Mouse (Mus musculus): ENCODE data around the gene Diras1. TPM values are rescaled to one million over a fixed set of nuclear protein-coding genes. Genes with fewer than 3 reads are reported as not detected.

The Diras1 gene
- polyA plus RNA-seq, 1 experiment from 2014 or later = 29.7 TPM

DNA sequence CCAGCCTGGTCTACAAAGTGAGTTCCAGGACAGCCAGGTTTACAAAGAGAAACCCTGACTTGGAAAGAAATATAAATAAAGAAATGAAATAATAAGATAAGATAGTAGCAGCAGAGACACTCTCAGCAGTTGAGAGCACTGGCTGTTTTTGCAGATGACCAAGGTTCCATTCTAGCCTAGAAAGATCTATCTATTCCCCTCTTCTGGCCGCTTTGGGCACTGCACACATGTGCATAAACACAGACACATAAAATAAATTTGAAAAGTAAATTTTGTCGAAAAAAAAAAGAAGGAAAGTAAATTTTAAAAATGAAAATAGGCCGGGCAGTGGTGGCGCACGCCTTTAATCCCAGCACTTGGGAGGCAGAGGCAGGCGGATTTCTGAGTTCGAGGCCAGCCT lies 10.8 kb upstream of the Diras1 start:
- ATAC-seq (ENCODE audit: low FRiP score) = no peak
- H3K9me3 ChIP-seq (ENCODE audit: control insufficient read depth, low read length) = no peaks in the 10 kb centered on the region
- no peak overlapping the region; the same call in 1 of the 2 replicates for H3K4me3 ChIP-seq (replicated peaks; ENCODE audit: low read length)
- peaks cover 29% of the 10 kb centered on the region for H3K36me3 ChIP-seq (replicated peaks; ENCODE audit: control insufficient read depth, insufficient read depth)
- peak overlapping the region; percentile 72 for H3K4me2 ChIP-seq (replicated peaks)
- H3K4me1 ChIP-seq (replicated peaks; ENCODE audit: control insufficient read depth, insufficient read depth, low read length) = peaks cover 12% of the 10 kb centered on the region; the same call in 1 of the 2 replicates
- no peak for DNase-seq (ENCODE audit: low spot score)
- WGBS = 76% methylated on average over 7 of the region's 7 CpGs
- no peak overlapping the region for H3K9ac ChIP-seq
- no peak overlapping the region for H3K27ac ChIP-seq
- no peaks in the 10 kb centered on the region for H3K27me3 ChIP-seq (ENCODE audit: control insufficient read depth, insufficient read depth, low read length)

GRCm38 (mm10) chr10:81033586-81033985 lies 8.1 kb upstream of the Diras1 start:
- no peak overlapping the region for H3K4me2 ChIP-seq (replicated peaks)
- H3K27ac ChIP-seq = no peak overlapping the region
- H3K36me3 ChIP-seq (replicated peaks; ENCODE audit: control insufficient read depth, insufficient read depth) = peaks cover 45% of the 10 kb centered on the region
- H3K4me1 ChIP-seq (replicated peaks; ENCODE audit: control insufficient read depth, insufficient read depth, low read length) = peaks cover 15% of the 10 kb centered on the region; the same call in 1 of the 2 replicates
- H3K9ac ChIP-seq = no peak overlapping the region
- ATAC-seq (ENCODE audit: low FRiP score) (no peak), DNase-seq (ENCODE audit: low spot score) (no peak)
- H3K9me3 ChIP-seq (ENCODE audit: control insufficient read depth, low read length) = no peaks in the 10 kb centered on the region
- H3K4me3 ChIP-seq (replicated peaks; ENCODE audit: low read length) = no peak overlapping the region
- no peaks in the 10 kb centered on the region for H3K27me3 ChIP-seq (ENCODE audit: control insufficient read depth, insufficient read depth, low read length)
- WGBS = 84% methylated on average over 10 of the region's 10 CpGs

- Histone ChIP-seq H3K27me3 (ENCODE audit: control insufficient read depth, insufficient read depth, low read length) (peaks cover 6% of the 10 kb centered on the region; the same call in 1 of the 2 replicates), H3K9ac (no peak overlapping the region), H3K27ac (no peak overlapping the region), H3K4me2 (replicated peaks) (no peak overlapping the region), H3K4me3 (replicated peaks; ENCODE audit: low read length) (no peak overlapping the region), H3K4me1 (replicated peaks; ENCODE audit: control insufficient read depth, insufficient read depth, low read length) (peaks cover 13% of the 10 kb centered on the region), H3K9me3 (ENCODE audit: control insufficient read depth, low read length) (no peaks in the 10 kb centered on the region), H3K36me3 (replicated peaks; ENCODE audit: control insufficient read depth, insufficient read depth) (peaks cover 41% of the 10 kb centered on the region)
- DNase-seq (ENCODE audit: low spot score) (no peak), ATAC-seq (ENCODE audit: low FRiP score) (no peak)
- WGBS = 67% methylated on average over 10 of the region's 10 CpGs
Measured at GRCm38 (mm10) chr10:81029031-81029430, 3.6 kb upstream of the Diras1 start.

DNA sequence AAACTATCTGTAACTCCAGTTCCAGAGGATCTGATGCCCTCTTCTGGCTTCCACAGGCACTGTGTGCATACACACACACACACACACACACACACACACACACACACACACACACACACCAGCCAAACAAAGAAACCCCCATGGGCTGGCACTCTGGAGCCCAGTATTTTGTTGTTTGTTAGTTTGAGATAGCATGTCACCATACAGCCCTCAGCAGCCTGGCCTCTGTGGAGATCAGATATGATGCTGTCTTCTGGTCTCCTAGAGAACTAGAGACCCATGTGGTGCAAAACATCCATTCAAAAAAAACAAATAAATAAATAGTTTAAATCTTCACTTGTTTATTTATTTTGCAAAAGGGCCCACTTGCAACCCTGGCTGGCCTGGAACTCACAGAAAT lies 2.8 kb upstream of the Diras1 start:
- peaks cover 13% of the 10 kb centered on the region for H3K27me3 ChIP-seq (ENCODE audit: control insufficient read depth, insufficient read depth, low read length)
- no peak overlapping the region for H3K4me2 ChIP-seq (replicated peaks)
- no peak overlapping the region for H3K9ac ChIP-seq
- no peaks in the 10 kb centered on the region for H3K9me3 ChIP-seq (ENCODE audit: control insufficient read depth, low read length)
- H3K4me3 ChIP-seq (replicated peaks; ENCODE audit: low read length) = no peak overlapping the region
- no peak for ATAC-seq (ENCODE audit: low FRiP score)
- no peak overlapping the region for H3K27ac ChIP-seq
- H3K36me3 ChIP-seq (replicated peaks; ENCODE audit: control insufficient read depth, insufficient read depth) = peaks cover 36% of the 10 kb centered on the region
- no peak for DNase-seq (ENCODE audit: low spot score)
- peaks cover 13% of the 10 kb centered on the region for H3K4me1 ChIP-seq (replicated peaks; ENCODE audit: control insufficient read depth, insufficient read depth, low read length)

- Histone ChIP-seq H3K4me2 (replicated peaks) (no peak overlapping the region), H3K4me3 (replicated peaks; ENCODE audit: low read length) (no peak overlapping the region), H3K9me3 (ENCODE audit: control insufficient read depth, low read length) (no peaks in the 10 kb centered on the region), H3K4me1 (replicated peaks; ENCODE audit: control insufficient read depth, insufficient read depth, low read length) (peaks cover 13% of the 10 kb centered on the region), H3K36me3 (replicated peaks; ENCODE audit: control insufficient read depth, insufficient read depth) (peaks cover 27% of the 10 kb centered on the region), H3K27me3 (ENCODE audit: control insufficient read depth, insufficient read depth, low read length) (peaks cover 19% of the 10 kb centered on the region), H3K27ac (no peak overlapping the region), H3K9ac (no peak overlapping the region)
- 71% methylated on average over 4 of the region's 4 CpGs for WGBS
- DNase-seq (ENCODE audit: low spot score) (no peak), ATAC-seq (ENCODE audit: low FRiP score) (no peak)
Measured at GRCm38 (mm10) chr10:81027331-81027730, 1.9 kb upstream of the Diras1 start.

DNA sequence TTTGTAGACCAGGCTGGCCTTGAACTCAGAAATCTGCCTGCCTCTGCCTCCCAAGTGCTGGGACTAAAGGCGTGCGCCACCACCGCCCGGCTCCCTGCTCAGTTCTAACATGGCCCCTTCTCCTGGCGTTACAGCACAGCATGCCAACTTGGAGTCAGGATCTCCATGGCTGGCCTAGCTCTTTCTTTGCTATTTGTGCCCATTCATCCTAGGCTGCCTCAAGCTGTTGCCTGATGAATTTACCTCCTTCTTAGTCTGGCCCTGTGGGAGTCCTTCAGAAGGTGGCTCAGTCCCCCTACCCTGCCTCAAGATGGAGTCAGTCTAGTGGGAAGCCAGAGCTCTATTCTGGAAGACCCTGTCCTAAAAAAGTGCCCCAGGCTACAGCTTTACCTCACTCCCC lies 1.4 kb upstream of the Diras1 start:
- Histone ChIP-seq H3K36me3 (replicated peaks; ENCODE audit: control insufficient read depth, insufficient read depth) (peaks cover 22% of the 10 kb centered on the region), H3K4me1 (replicated peaks; ENCODE audit: control insufficient read depth, insufficient read depth, low read length) (peaks cover 16% of the 10 kb centered on the region), H3K9me3 (ENCODE audit: control insufficient read depth, low read length) (no peaks in the 10 kb centered on the region), H3K9ac (no peak overlapping the region), H3K27me3 (ENCODE audit: control insufficient read depth, insufficient read depth, low read length) (peaks cover 19% of the 10 kb centered on the region), H3K4me3 (replicated peaks; ENCODE audit: low read length) (no peak overlapping the region), H3K27ac (no peak overlapping the region), H3K4me2 (replicated peaks) (no peak overlapping the region)
- no peak for DNase-seq (ENCODE audit: low spot score)
- ATAC-seq (ENCODE audit: low FRiP score) = no peak
- WGBS = 92% methylated on average over 5 of the region's 5 CpGs

GRCm38 (mm10) chr10:81025047-81025621 lies 328 bp downstream of the Diras1 start:
- peak; percentile 50 for DNase-seq (ENCODE audit: low spot score)
- Histone ChIP-seq H3K4me2 (replicated peaks) (peak overlapping the region; percentile 92), H3K4me1 (replicated peaks; ENCODE audit: control insufficient read depth, insufficient read depth, low read length) (peaks cover 17% of the 10 kb centered on the region), H3K27ac (peak overlapping the region; percentile 9; the same call in 1 of the 2 replicates), H3K9ac (peak overlapping the region; percentile 88), H3K36me3 (replicated peaks; ENCODE audit: control insufficient read depth, insufficient read depth) (peaks cover 16% of the 10 kb centered on the region), H3K9me3 (ENCODE audit: control insufficient read depth, low read length) (no peaks in the 10 kb centered on the region), H3K27me3 (ENCODE audit: control insufficient read depth, insufficient read depth, low read length) (peaks cover 19% of the 10 kb centered on the region), H3K4me3 (replicated peaks; ENCODE audit: low read length) (peak overlapping the region; percentile 67)
- ATAC-seq (ENCODE audit: low FRiP score) = peak; percentile 36
- WGBS = 2% methylated on average over 34 of the region's 43 CpGs

- peaks cover 19% of the 10 kb centered on the region for H3K27me3 ChIP-seq (ENCODE audit: control insufficient read depth, insufficient read depth, low read length)
- H3K9me3 ChIP-seq (ENCODE audit: control insufficient read depth, low read length) = no peaks in the 10 kb centered on the region
- peaks cover 10% of the 10 kb centered on the region for H3K36me3 ChIP-seq (replicated peaks; ENCODE audit: control insufficient read depth, insufficient read depth)
- peak overlapping the region; percentile 92 for H3K4me2 ChIP-seq (replicated peaks)
- no peak for DNase-seq (ENCODE audit: low spot score)
- 74% methylated on average over 5 of the region's 5 CpGs for WGBS
- peaks cover 15% of the 10 kb centered on the region for H3K4me1 ChIP-seq (replicated peaks; ENCODE audit: control insufficient read depth, insufficient read depth, low read length)
- peak overlapping the region; percentile 67 for H3K4me3 ChIP-seq (replicated peaks; ENCODE audit: low read length)
- peak overlapping the region; percentile 88 for H3K9ac ChIP-seq
- ATAC-seq (ENCODE audit: low FRiP score) = peak; percentile 9; the same call in 1 of the 2 replicates
- H3K27ac ChIP-seq = no peak overlapping the region
Measured at GRCm38 (mm10) chr10:81024346-81024937, 1.0 kb downstream of the Diras1 start.

- Histone ChIP-seq H3K36me3 (replicated peaks; ENCODE audit: control insufficient read depth, insufficient read depth) (peaks cover 10% of the 10 kb centered on the region), H3K4me1 (replicated peaks; ENCODE audit: control insufficient read depth, insufficient read depth, low read length) (peaks cover 14% of the 10 kb centered on the region), H3K4me3 (replicated peaks; ENCODE audit: low read length) (no peak overlapping the region), H3K9me3 (ENCODE audit: control insufficient read depth, low read length) (no peaks in the 10 kb centered on the region), H3K27me3 (ENCODE audit: control insufficient read depth, insufficient read depth, low read length) (peaks cover 19% of the 10 kb centered on the region), H3K4me2 (replicated peaks) (no peak overlapping the region), H3K9ac (no peak overlapping the region), H3K27ac (no peak overlapping the region)
- ATAC-seq (ENCODE audit: low FRiP score) (no peak), DNase-seq (ENCODE audit: low spot score) (no peak)
- WGBS = 76% methylated on average over 8 of the region's 8 CpGs
Measured at GRCm38 (mm10) chr10:81022744-81023143, 2.7 kb downstream of the Diras1 start.

Measured in hindbrain, embryonic 14.5 days (tissue).